Mouse (Mus musculus) limb, embryonic 14.5 days (tissue): Measurements from ENCODE around the gene Nanos3. TPM values are rescaled to one million over a fixed set of nuclear protein-coding genes. Genes with fewer than 3 reads are reported as not detected.

Experiments
- ATAC-seq: fragments of 200-750 bp; cut with Nextera tagmentation; 2 replicates; pipeline ENCODE4 v1.8.0; 2017; ENCODE audit warnings: low read depth, moderate number of reproducible peaks, moderate TSS enrichment; ENCODE audit not compliant: low FRiP score
- DNase-seq: peaks from one replicate; pipeline ENCODE4 v3.0.0-alpha.2; 2015; ENCODE audit warnings: low spot score
- H3K27ac ChIP-seq: fragments of 300-500 bp; sonication (generic); replicated peaks from 2 replicates; pipeline ENCODE4 v1.5.1; 2014; ENCODE audit warnings: low read depth, mild to moderate bottlenecking, low read length, moderate library complexity, mixed read lengths
- H3K27me3 ChIP-seq: fragments of 300-500 bp; sonication (generic); 2 replicates; pipeline ENCODE4 v1.6.1; 2014; ENCODE audit warnings: low read length, mixed read lengths; ENCODE audit not compliant: control insufficient read depth, insufficient read depth
- H3K36me3 ChIP-seq: fragments of 300-500 bp; sonication (generic); 2 replicates; pipeline ENCODE4 v1.6.1; 2014; ENCODE audit warnings: mild to moderate bottlenecking, low read length, moderate library complexity, mixed read lengths; ENCODE audit not compliant: control insufficient read depth, insufficient read depth
- H3K4me1 ChIP-seq: fragments of 300-500 bp; sonication (generic); 2 replicates; pipeline ENCODE4 v1.6.1; 2014; ENCODE audit warnings: antibody characterized with exemption, low read length, mixed read lengths; ENCODE audit not compliant: control insufficient read depth, insufficient read depth
- H3K4me2 ChIP-seq: fragments of 300-500 bp; sonication (generic); replicated peaks from 2 replicates; pipeline ENCODE4 v1.6.1; 2014; ENCODE audit warnings: low read depth, mild to moderate bottlenecking, low read length, moderate library complexity; ENCODE audit not compliant: severe bottlenecking
- H3K4me3 ChIP-seq: fragments of 300-500 bp; sonication (generic); replicated peaks from 2 replicates; pipeline ENCODE4 v1.5.1; 2014; ENCODE audit warnings: low read length
- H3K9ac ChIP-seq: fragments of 300-500 bp; sonication (generic); 2 replicates; pipeline ENCODE4 v1.6.1; 2014; ENCODE audit warnings: mild to moderate bottlenecking, low read depth, low read length, moderate library complexity; ENCODE audit not compliant: severe bottlenecking
- H3K9me3 ChIP-seq: fragments of 300-500 bp; sonication (generic); 2 replicates; pipeline ENCODE4 v1.6.1; 2016; ENCODE audit warnings: low read length; ENCODE audit not compliant: control insufficient read depth
- POLR2A ChIP-seq: fragments of 200-500 bp; IDR thresholded peaks from 2 replicates; pipeline ENCODE4 v1.8.0; 2012; ENCODE audit warnings: inconsistent platforms, mild to moderate bottlenecking, moderate library complexity, borderline replicate concordance; ENCODE audit not compliant: insufficient read depth, insufficient read length; ENCODE audit errors: extremely low read depth
- WGBS: fragments of 180-500 bp; shearing (Covaris S2); extraction: QIAGEN DNeasy Blood & Tissue Kit; methylation state at CpG from one replicate; pipeline ENCODE4 v1.1.7; 2014; 5-methylcytosine and 5-hydroxymethylcytosine counted together
- polyA plus RNA-seq, 2 experiments: library from polyadenylated mRNA; depleted of rRNA in 1 of 2; stranded (reverse) in 1 of 2; unstranded in 1 of 2; fragments of >200 nt; fragmentation: Nextera tagmentation in 1 of 2; extraction: Ambion mirVana in 1 of 2; gene quantifications; 2 replicates each; pipeline versions ENCODE4 v1.2.1 to v1.2.3; 2012 to 2014

Nanos3 gene
- polyA plus RNA-seq, 2 experiments = 3.0 to 5.8 TPM

- WGBS = 15% methylated on average over 3 of the region's 3 CpGs
- no peak for TF ChIP-seq POLR2A
- DNase-seq (no peak), ATAC-seq (no peak)
- Histone ChIP-seq H3K9ac (no peak overlapping the region), H3K9me3 (no peaks in the 10 kb centered on the region), H3K4me1 (peaks cover 22% of the 10 kb centered on the region), H3K27me3 (no peaks in the 10 kb centered on the region), H3K4me2 (no peak overlapping the region), H3K36me3 (peaks cover 44% of the 10 kb centered on the region), H3K27ac (no peak overlapping the region), H3K4me3 (no peak overlapping the region)
Measured at GRCm38 (mm10) chr8:84176560-84176959, 8.5 kb downstream of the Nanos3 start.

DNA sequence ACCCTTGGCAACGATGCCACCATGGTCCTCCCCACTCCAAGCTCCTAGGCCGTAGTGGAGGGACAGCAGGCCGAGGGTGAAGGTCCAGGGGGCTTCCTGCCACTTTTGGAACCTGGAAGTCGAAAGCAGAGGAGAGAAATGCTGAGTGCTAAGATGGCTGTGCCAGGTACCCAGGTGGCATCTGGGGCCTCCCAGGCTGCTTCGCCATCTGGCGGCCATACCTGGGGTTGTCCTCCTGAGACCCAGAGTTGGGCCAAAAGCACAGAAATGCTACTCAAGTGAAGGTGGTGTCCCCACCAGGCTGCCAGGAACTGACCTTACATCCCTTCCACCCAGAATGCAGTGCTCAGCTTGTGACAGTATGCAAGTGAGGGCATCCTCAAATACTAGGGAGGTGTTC is 11.2 kb downstream of the Nanos3 start:
- H3K4me1 ChIP-seq = no peaks in the 10 kb centered on the region
- H3K27ac ChIP-seq = no peak overlapping the region
- DNase-seq (no peak), ATAC-seq (no peak)
- 89% methylated on average over 6 of the region's 6 CpGs for WGBS
- H3K9ac ChIP-seq = no peak overlapping the region
- H3K4me2 ChIP-seq = no peak overlapping the region
- no peak for TF ChIP-seq POLR2A
- no peaks in the 10 kb centered on the region for H3K27me3 ChIP-seq
- H3K9me3 ChIP-seq = no peaks in the 10 kb centered on the region
- no peak overlapping the region for H3K4me3 ChIP-seq
- H3K36me3 ChIP-seq = peaks cover 48% of the 10 kb centered on the region

- Histone ChIP-seq H3K4me1 (no peaks in the 10 kb centered on the region), H3K4me2 (no peak overlapping the region), H3K36me3 (peaks cover 38% of the 10 kb centered on the region), H3K27me3 (no peaks in the 10 kb centered on the region), H3K4me3 (no peak overlapping the region), H3K9me3 (no peaks in the 10 kb centered on the region), H3K9ac (no peak overlapping the region), H3K27ac (no peak overlapping the region)
- WGBS = 94% methylated on average over 5 of the region's 5 CpGs
- ATAC-seq = no peak
- TF ChIP-seq POLR2A = no peak
- DNase-seq = no peak
Measured at GRCm38 (mm10) chr8:84170096-84170495, 14.9 kb downstream of the Nanos3 start.

GRCm38 (mm10) chr8:84167696-84168095 is 17.3 kb downstream of the Nanos3 start:
- ATAC-seq = no peak
- Histone ChIP-seq H3K27ac (no peak overlapping the region), H3K36me3 (peaks cover 15% of the 10 kb centered on the region), H3K27me3 (no peaks in the 10 kb centered on the region), H3K4me2 (no peak overlapping the region), H3K4me3 (no peak overlapping the region), H3K4me1 (no peaks in the 10 kb centered on the region), H3K9me3 (no peaks in the 10 kb centered on the region), H3K9ac (no peak overlapping the region)
- TF ChIP-seq POLR2A = no peak
- DNase-seq = no peak
- WGBS = 91% methylated on average over 2 of the region's 2 CpGs

DNA sequence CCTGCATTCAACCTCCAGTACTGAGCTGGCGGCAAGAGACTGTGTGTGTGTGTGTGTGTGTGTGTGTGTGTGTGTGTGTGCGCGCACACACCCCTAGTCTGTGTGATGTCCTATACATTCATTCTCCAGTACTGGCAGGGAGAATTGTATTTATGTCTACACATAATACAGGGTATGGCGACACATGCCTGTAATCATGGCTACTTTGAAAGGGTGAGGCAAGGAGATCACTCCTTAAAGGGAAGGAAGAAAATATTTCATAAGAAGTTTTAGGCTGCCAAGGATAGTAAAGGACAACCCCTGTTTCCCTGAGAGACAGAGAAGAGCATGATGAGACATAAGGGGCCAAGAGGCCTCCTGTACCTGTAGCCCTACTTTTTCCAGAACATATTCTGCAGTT is 27.4 kb downstream of the Nanos3 start:
- no peak for TF ChIP-seq POLR2A
- no peaks in the 10 kb centered on the region for H3K9me3 ChIP-seq
- H3K27ac ChIP-seq = no peak overlapping the region
- peaks cover 14% of the 10 kb centered on the region for H3K36me3 ChIP-seq
- DNase-seq (no peak), ATAC-seq (no peak)
- H3K9ac ChIP-seq = no peak overlapping the region
- no peaks in the 10 kb centered on the region for H3K27me3 ChIP-seq
- WGBS = 90% methylated on average over 4 of the region's 4 CpGs
- H3K4me1 ChIP-seq = no peaks in the 10 kb centered on the region
- no peak overlapping the region for H3K4me3 ChIP-seq
- H3K4me2 ChIP-seq = no peak overlapping the region

DNA sequence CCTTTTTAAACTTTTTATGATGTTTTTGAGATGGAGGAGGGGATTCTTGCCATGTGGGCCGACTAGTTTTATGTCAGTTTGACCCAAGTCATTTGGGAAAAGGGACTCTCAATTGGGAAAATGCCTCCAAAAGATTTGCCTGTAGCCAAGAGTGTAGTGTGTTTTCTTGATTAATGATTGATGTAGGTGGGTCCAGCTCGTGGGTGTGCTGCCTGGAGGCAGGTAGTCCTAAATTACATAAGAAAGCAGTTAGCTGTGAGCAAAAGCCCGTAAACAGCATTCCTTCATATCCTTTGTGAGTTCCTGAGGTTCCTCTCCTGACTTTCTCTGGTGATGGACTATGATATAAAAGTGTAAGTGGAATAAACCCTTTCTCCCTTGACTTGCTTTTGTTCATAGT is 35.8 kb downstream of the Nanos3 start:
- Histone ChIP-seq H3K4me2 (no peak overlapping the region), H3K27me3 (no peaks in the 10 kb centered on the region), H3K9ac (no peak overlapping the region), H3K36me3 (peaks cover 4% of the 10 kb centered on the region), H3K27ac (no peak overlapping the region), H3K9me3 (no peaks in the 10 kb centered on the region), H3K4me1 (peaks cover 14% of the 10 kb centered on the region), H3K4me3 (no peak overlapping the region)
- 42% methylated on average over 3 of the region's 3 CpGs for WGBS
- DNase-seq (no peak), ATAC-seq (no peak)
- TF ChIP-seq POLR2A = no peak
